Mouse (Mus musculus) urinary bladder, postnatal 14 days (tissue): ENCODE measurements at regions not wholly inside any gene's neighbourhood (a gene's known extent, or its start where the extent isn't known, plus 50 kb on each side); places are given as distances from the start of the nearest gene placed in this dataset.

Experiments used
- DNase-seq: peaks from one replicate; pipeline ENCODE4 v3.0.0; 2021; ENCODE audit warnings: low spot score

- no peak for DNase-seq
Observed at GRCm38 (mm10) chr4:99348674-99349073, 53.0 kb downstream of the Gm12689 start.

DNA sequence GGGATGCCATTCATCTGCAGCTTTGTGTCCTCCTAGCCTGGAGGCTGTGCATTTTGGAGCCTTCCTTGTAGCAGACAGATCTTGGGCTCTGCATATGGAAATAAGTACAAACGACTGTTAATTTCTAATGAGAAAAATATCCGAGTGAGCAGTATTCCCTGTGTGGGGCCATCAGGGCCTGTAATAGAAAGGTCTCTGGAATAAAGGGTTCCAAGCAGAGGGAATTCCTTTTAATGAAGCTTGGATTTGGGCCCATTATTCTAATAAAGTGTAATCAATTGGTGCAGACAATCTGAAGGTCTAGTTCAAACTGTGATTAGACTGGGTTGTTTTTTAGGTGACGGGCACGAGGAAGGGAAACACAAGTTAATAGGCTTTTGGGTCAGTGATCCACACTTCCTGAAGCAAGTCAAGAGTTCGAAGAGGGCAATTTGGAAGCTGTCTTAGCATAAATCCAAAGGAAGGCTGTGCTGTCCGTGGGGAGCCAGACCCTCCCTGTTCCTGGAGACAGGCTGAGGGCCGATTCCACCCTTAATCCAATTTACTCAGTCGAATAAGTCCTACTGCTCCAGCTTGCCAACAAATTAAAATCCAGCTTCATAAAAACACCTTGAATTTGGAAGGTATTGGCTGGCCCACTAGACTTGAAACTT, 57.5 kb downstream of the Gm12689 start:
- DNase-seq: no peak

GRCm38 (mm10) chr4:99354241-99354640, 58.5 kb downstream of the Gm12689 start:
- no peak for DNase-seq

DNA sequence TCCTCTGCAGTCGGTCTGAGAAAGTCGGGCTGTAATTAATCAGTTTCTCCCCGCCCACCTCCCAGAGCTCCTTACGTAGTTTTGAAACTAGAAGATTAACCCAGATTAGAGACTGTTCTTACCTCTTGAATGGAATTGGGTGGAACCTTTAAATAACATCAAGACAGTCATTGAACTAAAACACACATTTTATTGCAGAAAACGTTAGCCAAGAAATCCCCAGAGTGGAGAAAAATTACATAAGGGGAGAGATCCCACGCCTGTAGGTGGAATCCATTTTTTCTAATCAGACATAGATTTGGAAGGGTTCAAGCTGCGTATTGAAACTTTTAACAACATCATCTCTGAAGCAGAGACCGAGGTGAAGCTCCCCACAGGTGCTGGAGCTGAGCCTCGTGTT, 59.1 kb downstream of the Gm12689 start:
- DNase-seq: no peak

- DNase-seq: no peak
Observed at GRCm38 (mm10) chr4:99368036-99368435, 72.3 kb downstream of the Gm12689 start.

- DNase-seq: no peak
Observed at GRCm38 (mm10) chr4:99371162-99371561, 75.5 kb downstream of the Gm12689 start.

GRCm38 (mm10) chr4:99376171-99376570, 80.5 kb downstream of the Gm12689 start:
- DNase-seq: no peak

DNA sequence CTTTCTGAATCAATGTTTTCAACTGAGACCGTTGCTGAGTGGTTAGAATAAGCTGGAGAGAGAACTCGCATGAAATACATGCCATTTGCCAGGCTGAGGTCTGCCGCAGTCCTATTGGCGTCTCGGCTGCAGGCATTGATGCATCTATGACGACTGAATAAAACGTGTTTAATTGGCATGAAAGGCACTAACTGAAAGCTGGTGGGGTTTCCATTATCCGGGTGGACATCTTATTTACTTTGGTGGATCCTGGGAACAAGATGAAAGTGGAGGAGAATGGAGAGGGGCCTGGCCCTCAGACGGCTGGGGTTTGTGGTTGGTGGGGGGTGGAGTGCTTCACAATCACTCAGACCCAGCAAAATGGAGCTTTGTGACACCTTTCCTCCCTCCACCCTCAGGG, 81.2 kb downstream of the Gm12689 start:
- no peak for DNase-seq

GRCm38 (mm10) chr4:99379983-99380382, 84.3 kb downstream of the Gm12689 start:
- no peak for DNase-seq

DNA sequence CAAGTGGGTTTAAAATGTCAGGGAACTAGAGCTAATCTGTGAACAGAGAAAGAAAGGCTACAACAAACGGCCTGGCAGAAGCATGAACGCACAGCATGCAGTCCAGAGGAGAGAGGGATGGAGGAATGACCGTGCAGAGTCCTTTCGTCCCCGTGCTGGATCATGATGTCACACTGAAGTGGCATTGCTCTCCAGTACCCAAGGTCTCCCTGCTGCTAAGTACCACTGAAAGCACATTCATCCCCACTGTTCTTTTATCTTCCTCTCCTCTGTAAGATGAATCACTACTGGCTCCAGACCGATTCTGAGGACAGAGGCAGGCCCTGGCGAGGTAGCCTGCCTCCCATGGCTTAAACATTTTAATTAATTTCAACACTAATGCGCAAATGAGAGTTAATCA, 89.7 kb downstream of the Gm12689 start:
- no peak for DNase-seq

GRCm38 (mm10) chr4:99389428-99389827, 93.7 kb downstream of the Gm12689 start:
- DNase-seq: no peak

DNA sequence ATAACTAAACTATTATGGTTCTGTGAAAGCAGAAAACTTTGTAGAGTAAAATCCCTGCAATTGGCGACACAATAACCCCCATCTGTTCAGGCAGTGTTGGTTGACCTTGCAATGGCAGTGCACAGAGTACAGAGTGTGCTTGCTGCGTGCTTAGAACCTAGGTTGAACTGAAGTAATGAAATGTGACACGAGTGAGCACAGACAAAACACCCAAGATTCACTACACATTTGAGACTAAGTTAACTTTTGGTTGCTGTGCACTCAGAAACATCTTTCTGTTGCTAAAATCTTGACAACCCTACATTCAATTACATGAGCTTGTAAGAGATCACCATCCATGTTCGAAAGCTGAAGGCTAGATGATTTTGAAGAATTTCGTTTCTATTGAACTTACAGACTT, 97.3 kb downstream of the Gm12689 start:
- no peak for DNase-seq

- no peak for DNase-seq
Observed at GRCm38 (mm10) chr4:99394244-99394643, 98.5 kb downstream of the Gm12689 start.

DNA sequence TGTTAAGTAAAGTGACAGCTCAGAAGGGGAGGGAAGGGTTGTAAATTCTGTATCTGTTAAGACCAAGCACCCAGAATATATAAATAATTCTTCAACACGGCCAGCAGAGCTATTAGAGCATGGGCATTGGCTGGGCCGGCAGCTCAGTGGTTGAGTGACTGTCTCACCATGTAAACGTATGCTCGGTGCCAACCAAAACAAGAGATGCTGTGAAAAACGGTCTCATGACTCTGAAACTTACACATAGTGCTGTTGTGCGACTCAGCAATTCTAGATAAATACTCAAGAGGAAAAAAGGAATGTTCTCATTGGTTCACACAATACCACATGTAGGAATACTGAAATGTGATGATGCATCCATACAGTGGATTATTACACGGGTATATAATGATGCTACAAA, 111.8 kb downstream of the Gm12689 start:
- DNase-seq: no peak

DNA sequence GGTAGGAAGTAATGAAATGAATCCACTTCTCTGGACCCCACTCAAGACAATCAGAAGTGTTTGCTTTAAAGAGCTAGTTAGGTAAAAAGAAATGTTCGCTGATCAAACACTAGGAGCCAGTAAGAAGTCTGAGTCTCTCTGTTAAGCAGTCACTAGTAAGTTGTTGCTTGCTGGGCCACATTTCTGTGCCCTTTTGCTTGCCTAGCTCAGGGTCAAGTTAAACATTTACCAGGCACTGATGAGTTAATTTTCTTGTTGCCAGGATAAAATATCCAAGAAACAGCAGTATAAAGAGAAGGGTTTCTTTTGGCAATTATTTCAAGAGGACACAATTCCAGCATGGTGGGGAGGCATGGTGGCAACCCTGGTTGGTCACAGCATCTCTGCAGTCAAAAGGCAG, 127.7 kb downstream of the Gm12689 start:
- no peak for DNase-seq

- no peak for DNase-seq
Observed at GRCm38 (mm10) chr4:99445077-99445754, 149.5 kb downstream of the Gm12689 start.

DNA sequence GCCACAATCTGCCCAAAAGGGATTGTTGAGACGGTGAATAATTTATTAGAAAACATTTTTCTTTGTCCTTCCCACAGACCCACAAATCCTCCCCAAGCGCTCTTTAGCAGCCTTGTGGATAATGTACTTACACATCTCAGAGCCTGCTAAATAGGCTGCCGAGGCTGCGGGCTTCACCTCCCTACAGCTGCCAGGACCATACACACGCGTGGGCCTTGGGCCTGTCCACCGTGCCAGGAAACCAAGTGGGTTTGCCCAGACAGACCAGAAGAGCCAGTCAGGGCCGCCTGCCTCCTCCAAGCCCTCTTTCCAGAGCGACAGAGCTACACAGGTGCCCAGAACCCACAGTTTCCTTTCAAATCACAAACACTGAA, 150.0 kb downstream of the Gm12689 start:
- no peak for DNase-seq

GRCm38 (mm10) chr4:99458984-99459383, 163.3 kb downstream of the Gm12689 start:
- DNase-seq: no peak

GRCm38 (mm10) chr4:99459436-99459835, 163.7 kb downstream of the Gm12689 start:
- no peak for DNase-seq

DNA sequence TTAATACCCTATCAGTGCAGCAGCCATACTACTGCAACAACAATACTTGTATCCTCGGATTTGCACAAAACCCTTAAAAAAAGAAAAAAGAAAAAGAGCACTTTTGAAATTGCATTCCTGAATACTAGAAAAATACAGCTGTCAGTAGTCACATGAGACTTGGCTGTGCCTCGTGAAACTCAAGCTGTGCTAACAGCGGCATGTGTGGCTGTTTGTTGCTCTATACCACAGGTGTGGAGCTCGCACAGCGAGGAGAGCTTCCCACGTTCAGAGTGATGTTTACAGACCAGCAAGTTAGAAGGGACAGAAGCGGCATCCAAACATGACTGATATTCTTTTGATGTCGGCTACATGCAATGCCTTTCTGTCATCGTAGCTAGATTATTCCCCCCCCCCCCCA, 169.8 kb downstream of the Gm12689 start:
- no peak for DNase-seq

DNA sequence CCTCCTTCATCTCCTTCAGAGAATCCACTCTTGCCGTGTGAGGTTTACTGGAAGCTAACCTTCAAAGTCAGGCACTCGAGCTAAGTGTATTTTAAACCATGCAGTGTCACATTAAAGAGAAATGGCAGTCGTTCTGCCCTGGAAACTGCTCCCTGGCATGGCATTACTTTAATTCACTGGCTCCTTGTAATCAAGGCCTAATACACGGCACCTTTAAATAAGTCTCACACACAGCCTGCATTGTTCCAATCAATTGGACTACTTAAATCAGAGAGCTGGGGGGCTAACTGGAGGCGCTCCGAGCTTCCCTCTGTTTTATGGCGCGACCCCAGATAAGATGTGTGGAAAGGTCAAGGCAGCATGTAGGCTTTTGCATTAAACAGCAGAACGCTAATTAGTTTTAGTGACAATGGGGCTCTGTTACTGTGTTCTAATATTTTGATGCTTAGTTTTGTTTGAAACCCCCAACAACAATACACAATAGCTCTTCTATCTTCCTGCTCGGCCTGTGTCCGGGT, 180.1 kb downstream of the Gm12689 start:
- no peak for DNase-seq

GRCm38 (mm10) chr4:99484271-99484670, 171.8 kb upstream of the Foxd3 start:
- DNase-seq: no peak

GRCm38 (mm10) chr4:99491536-99492514, 164.3 kb upstream of the Foxd3 start:
- no peak for DNase-seq
